Mouse (Mus musculus) liver, embryonic 11.5 days (tissue): ENCODE measurements around the gene Cdkn2c. TPM values are rescaled to one million over a fixed set of nuclear protein-coding genes. Genes with fewer than 3 reads are reported as not detected.

ENCODE experiments used
- ATAC-seq: fragments of 200-750 bp; cut with Nextera tagmentation; replicated peaks from 2 replicates; pipeline ENCODE4 v1.8.0; 2017; ENCODE audit warnings: moderate number of reproducible peaks, mild to moderate bottlenecking, moderate TSS enrichment, moderate library complexity; ENCODE audit not compliant: low FRiP score
- DNase-seq: peaks from one replicate; pipeline ENCODE4 v3.0.0-alpha.2; 2017; ENCODE audit warnings: low spot score
- H3K27ac ChIP-seq: fragments of 300-500 bp; sonication (generic); 2 replicates; pipeline ENCODE4 v1.5.1; 2014; ENCODE audit warnings: mild to moderate bottlenecking, low read depth, low read length, control low read depth
- H3K27me3 ChIP-seq: fragments of 300-500 bp; sonication (generic); replicated peaks from 2 replicates; pipeline ENCODE4 v1.6.1; 2014; ENCODE audit warnings: low read length, mixed read lengths; ENCODE audit not compliant: control insufficient read depth, insufficient read depth
- H3K36me3 ChIP-seq: fragments of 300-500 bp; sonication (generic); 2 replicates; pipeline ENCODE4 v1.6.1; 2014; ENCODE audit warnings: mild to moderate bottlenecking, low read length, moderate library complexity, mixed read lengths; ENCODE audit not compliant: control insufficient read depth, insufficient read depth
- H3K4me1 ChIP-seq: fragments of 300-500 bp; sonication (generic); replicated peaks from 2 replicates; pipeline ENCODE4 v1.6.1; 2014; ENCODE audit warnings: low read length, mixed read lengths; ENCODE audit not compliant: control insufficient read depth, insufficient read depth
- H3K4me2 ChIP-seq: fragments of 300-500 bp; sonication (generic); 2 replicates; pipeline ENCODE4 v1.6.1; 2014; ENCODE audit warnings: mild to moderate bottlenecking, control low read depth, moderate library complexity
- H3K4me3 ChIP-seq: fragments of 300-500 bp; sonication (generic); 2 replicates; pipeline ENCODE4 v1.5.1; 2014; ENCODE audit warnings: low read depth, low read length, control low read depth
- H3K9ac ChIP-seq: fragments of 300-500 bp; sonication (generic); 2 replicates; pipeline ENCODE4 v1.6.1; 2014; ENCODE audit warnings: low read depth, low read length, control low read depth
- H3K9me3 ChIP-seq: fragments of 300-500 bp; sonication (generic); 2 replicates; pipeline ENCODE4 v1.6.1; 2016; ENCODE audit warnings: low read length, inconsistent platforms, mixed read lengths; ENCODE audit not compliant: control insufficient read depth
- WGBS: fragments of 180-500 bp; shearing (Covaris S2); extraction: QIAGEN DNeasy Blood & Tissue Kit; methylation state at CpG from one replicate; pipeline ENCODE4 v1.1.7; 2014; 5-methylcytosine and 5-hydroxymethylcytosine counted together
- polyA plus RNA-seq: library from polyadenylated mRNA; unstranded; fragments of >200 nt; fragmentation: Nextera tagmentation; extraction: Ambion mirVana; gene quantifications from 2 replicates; pipeline ENCODE4 v1.2.1, GENCODE M21; 2014

Gene Cdkn2c
- polyA plus RNA-seq, 1 experiment from 2014 or later = 7.3 TPM

- peaks cover 76% of the 10 kb centered on the region for H3K27me3 ChIP-seq
- H3K4me3 ChIP-seq = no peak overlapping the region
- no peak for ATAC-seq
- H3K4me1 ChIP-seq = peaks cover 10% of the 10 kb centered on the region
- no peak overlapping the region for H3K27ac ChIP-seq
- WGBS = 9% methylated on average over 5 of the region's 5 CpGs
- H3K36me3 ChIP-seq = no peaks in the 10 kb centered on the region
- no peak overlapping the region for H3K4me2 ChIP-seq
- H3K9ac ChIP-seq = no peak overlapping the region
- peak; percentile 38 for DNase-seq
- no peaks in the 10 kb centered on the region for H3K9me3 ChIP-seq
Observed at GRCm38 (mm10) chr4:109661183-109661582, 5.8 kb downstream of the Cdkn2c start.

GRCm38 (mm10) chr4:109660568-109660967 lies 6.4 kb downstream of the Cdkn2c start:
- no peak overlapping the region for H3K4me3 ChIP-seq
- ATAC-seq (no peak), DNase-seq (no peak)
- H3K9ac ChIP-seq = no peak overlapping the region
- H3K27ac ChIP-seq = no peak overlapping the region
- no peaks in the 10 kb centered on the region for H3K9me3 ChIP-seq
- peaks cover 10% of the 10 kb centered on the region for H3K4me1 ChIP-seq
- WGBS = 4% methylated on average over 3 of the region's 3 CpGs
- no peak overlapping the region for H3K4me2 ChIP-seq
- no peaks in the 10 kb centered on the region for H3K36me3 ChIP-seq
- peaks cover 79% of the 10 kb centered on the region for H3K27me3 ChIP-seq

GRCm38 (mm10) chr4:109659571-109659970 lies 7.4 kb downstream of the Cdkn2c start:
- Histone ChIP-seq H3K4me3 (no peak overlapping the region), H3K27me3 (peaks cover 79% of the 10 kb centered on the region), H3K27ac (no peak overlapping the region), H3K36me3 (no peaks in the 10 kb centered on the region), H3K9ac (no peak overlapping the region), H3K4me2 (no peak overlapping the region), H3K9me3 (no peaks in the 10 kb centered on the region), H3K4me1 (peaks cover 6% of the 10 kb centered on the region)
- WGBS = 24% methylated on average over 2 of the region's 2 CpGs
- ATAC-seq = no peak
- no peak for DNase-seq

DNA sequence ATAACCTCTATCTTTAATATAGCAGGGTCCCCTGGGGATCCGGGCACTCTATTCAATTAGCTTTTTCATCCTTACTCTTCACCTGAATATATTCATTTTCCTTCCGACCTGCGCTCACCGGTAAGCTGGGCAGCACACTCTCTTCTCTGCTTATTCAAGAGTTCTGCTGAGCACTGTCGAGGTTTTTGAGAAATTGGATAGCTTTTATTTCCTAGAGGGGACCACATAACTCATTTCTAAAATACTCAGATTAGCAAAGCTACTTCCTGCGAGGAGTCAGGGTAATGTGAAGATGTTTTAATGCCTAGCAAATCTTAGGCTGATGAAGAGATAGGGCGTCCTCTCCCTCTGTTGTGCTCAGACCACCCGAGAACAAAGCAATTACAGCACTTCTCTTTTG lies 8.2 kb downstream of the Cdkn2c start:
- Histone ChIP-seq H3K27me3 (peaks cover 74% of the 10 kb centered on the region), H3K4me2 (no peak overlapping the region)
- no peak for ATAC-seq

DNA sequence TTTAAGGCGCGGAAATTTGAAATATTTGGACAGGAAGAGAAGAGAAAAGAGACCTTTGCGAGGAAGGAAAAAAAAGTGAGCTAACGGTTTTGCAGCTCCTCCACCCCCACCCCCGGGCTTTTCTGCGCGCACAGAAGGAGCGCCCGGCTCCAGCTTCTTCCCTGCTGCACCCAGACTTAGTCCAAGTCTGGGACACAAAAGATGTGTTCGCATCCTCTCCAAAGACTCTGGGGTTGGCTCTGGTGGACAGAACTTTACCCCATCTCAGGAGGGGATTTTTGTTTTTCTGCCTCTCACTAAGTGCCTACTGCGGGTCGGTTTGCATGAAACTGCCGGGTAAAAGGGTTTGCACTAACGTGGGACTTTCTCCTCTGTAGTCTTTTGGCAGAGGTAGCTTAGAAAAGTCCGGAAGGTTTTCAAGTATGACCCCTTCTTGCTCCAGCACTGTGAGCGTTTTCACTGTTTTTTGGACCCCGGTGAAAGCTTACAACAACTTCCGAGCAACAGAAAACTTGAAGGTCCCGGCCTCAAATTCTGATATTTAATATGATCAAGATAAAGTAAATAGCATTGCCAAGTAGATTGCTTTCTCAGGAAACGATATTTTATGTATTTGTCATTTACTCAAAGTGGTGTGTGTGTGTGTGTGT lies 9.0 kb downstream of the Cdkn2c start:
- H3K4me3 ChIP-seq = peak overlapping the region; percentile 38
- peaks cover 75% of the 10 kb centered on the region for H3K27me3 ChIP-seq
- H3K36me3 ChIP-seq = no peaks in the 10 kb centered on the region
- H3K9ac ChIP-seq = no peak overlapping the region
- WGBS = 4% methylated on average over 20 of the region's 20 CpGs
- H3K27ac ChIP-seq = no peak overlapping the region
- peaks cover 6% of the 10 kb centered on the region for H3K4me1 ChIP-seq
- no peaks in the 10 kb centered on the region for H3K9me3 ChIP-seq
- DNase-seq = no peak
- no peak for ATAC-seq
- peak overlapping the region; percentile 62 for H3K4me2 ChIP-seq

More for the DNA sequence above, 8.2 kb downstream of the Cdkn2c start:
- Histone ChIP-seq H3K4me3 (no peak overlapping the region), H3K4me1 (peaks cover 6% of the 10 kb centered on the region), H3K27ac (no peak overlapping the region), H3K36me3 (no peaks in the 10 kb centered on the region), H3K9me3 (no peaks in the 10 kb centered on the region), H3K9ac (no peak overlapping the region)
- DNase-seq = no peak
- 5% methylated on average over 8 of the region's 8 CpGs for WGBS

- Histone ChIP-seq H3K4me2 (peak overlapping the region; percentile 62), H3K36me3 (no peaks in the 10 kb centered on the region), H3K4me3 (peak overlapping the region; percentile 38), H3K4me1 (peaks cover 6% of the 10 kb centered on the region), H3K27ac (no peak overlapping the region), H3K27me3 (peaks cover 72% of the 10 kb centered on the region), H3K9me3 (no peaks in the 10 kb centered on the region), H3K9ac (no peak overlapping the region)
- ATAC-seq (peak; percentile 67), DNase-seq (peak; percentile 56)
- under 1% methylated on average over 49 of the region's 53 CpGs for WGBS
Observed at GRCm38 (mm10) chr4:109657021-109657850, 9.8 kb downstream of the Cdkn2c start.

- Histone ChIP-seq H3K4me1 (peaks cover 6% of the 10 kb centered on the region), H3K4me3 (no peak overlapping the region; the same call in 1 of the 2 replicates), H3K36me3 (no peaks in the 10 kb centered on the region), H3K9me3 (no peaks in the 10 kb centered on the region), H3K4me2 (no peak overlapping the region), H3K9ac (no peak overlapping the region), H3K27ac (no peak overlapping the region), H3K27me3 (peaks cover 69% of the 10 kb centered on the region)
- ATAC-seq (no peak), DNase-seq (no peak)
- 12% methylated on average over 4 of the region's 4 CpGs for WGBS
Observed at GRCm38 (mm10) chr4:109656301-109656700, 10.7 kb downstream of the Cdkn2c start.

DNA sequence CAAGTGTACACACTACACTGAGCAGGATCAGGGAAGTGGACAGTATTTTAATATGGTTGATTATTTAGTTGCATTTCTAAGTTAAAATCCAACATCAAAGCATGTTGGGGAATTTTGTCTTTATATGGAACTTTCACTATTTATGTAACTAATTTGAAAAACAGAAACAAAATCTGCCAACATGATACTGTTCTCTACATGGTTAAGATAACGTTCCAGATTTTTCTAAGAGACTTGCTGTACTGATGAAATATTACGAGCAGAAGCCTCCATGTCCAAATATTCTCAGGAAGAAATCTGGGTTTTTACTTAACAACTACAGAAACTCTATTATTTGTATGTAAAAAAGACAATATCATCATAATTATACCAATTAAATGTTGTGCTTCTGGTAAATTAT lies 11.3 kb downstream of the Cdkn2c start:
- no peak overlapping the region for H3K27ac ChIP-seq
- no peak overlapping the region for H3K4me2 ChIP-seq
- WGBS = 46% methylated on average over 2 of the region's 2 CpGs
- peaks cover 6% of the 10 kb centered on the region for H3K4me1 ChIP-seq
- ATAC-seq (no peak), DNase-seq (no peak)
- no peaks in the 10 kb centered on the region for H3K36me3 ChIP-seq
- H3K9me3 ChIP-seq = no peaks in the 10 kb centered on the region
- H3K4me3 ChIP-seq = no peak overlapping the region
- no peak overlapping the region for H3K9ac ChIP-seq
- H3K27me3 ChIP-seq = peaks cover 65% of the 10 kb centered on the region
